Mouse (Mus musculus) lung, postnatal 0 days (tissue): ENCODE measurements around the gene Rgs6.

Experiments used
- CTCF ChIP-seq: IDR thresholded peaks from 2 replicates; pipeline ENCODE4 v1.5.1; 2016; ENCODE audit warnings: antibody characterized with exemption, mild to moderate bottlenecking
- EP300 ChIP-seq: IDR thresholded peaks from 2 replicates; pipeline ENCODE4 v1.6.1; 2016; ENCODE audit warnings: antibody characterized with exemption, mild to moderate bottlenecking, control low read depth

GRCm38 (mm10) chr12:82744026-82744425, 155.9 kb downstream of the Rgs6 start:
- TF ChIP-seq CTCF (no peak), EP300 (no peak)
